Mouse (Mus musculus): Measurements from ENCODE around the gene Rpl26.

GRCm38 (mm10) chr11:68883843-68884242 lies 17.5 kb upstream of the Rpl26 start:
- TF ChIP-seq CTCF (IDR thresholded peaks at IDR 0.05; ENCODE audit: extremely low read depth, insufficient read depth, insufficient read length, insufficient replicate concordance) = no peak
- no peak for TF ChIP-seq POLR2A (IDR thresholded peaks at IDR 0.05; ENCODE audit: low read depth, low read length)

Data from spleen, adult 2 months (tissue).